Mouse (Mus musculus) forebrain, embryonic 14.5 days (tissue): Measurements from ENCODE around the gene Htatip2. TPM values are rescaled to one million over a fixed set of nuclear protein-coding genes. Genes with fewer than 3 reads are reported as not detected.

ENCODE experiments used
- ATAC-seq: fragments of 200-750 bp; cut with Nextera tagmentation; 2 replicates; pipeline ENCODE4 v1.8.0; 2017; ENCODE audit warnings: mild to moderate bottlenecking, moderate library complexity
- DNase-seq: peaks from one replicate; pipeline ENCODE4 v3.0.0-alpha.2; 2015; ENCODE audit warnings: low spot score
- H3K27ac ChIP-seq: fragments of 300-500 bp; sonication (generic); 2 replicates; pipeline ENCODE4 v1.5.1; 2014; ENCODE audit warnings: low read depth, mild to moderate bottlenecking, control low read depth, low read length, moderate library complexity
- H3K27me3 ChIP-seq: fragments of 300-500 bp; sonication (generic); replicated peaks from 2 replicates; pipeline ENCODE4 v1.6.1; 2014; ENCODE audit warnings: low read length, control low read depth, mixed read lengths; ENCODE audit not compliant: control insufficient read depth, insufficient read depth
- H3K36me3 ChIP-seq: fragments of 300-500 bp; sonication (generic); 2 replicates; pipeline ENCODE4 v1.6.1; 2014; ENCODE audit warnings: low read length, control low read depth; ENCODE audit not compliant: control insufficient read depth, insufficient read depth
- H3K4me1 ChIP-seq: fragments of 300-500 bp; sonication (generic); 2 replicates; pipeline ENCODE4 v1.6.1; 2014; ENCODE audit warnings: antibody characterized with exemption, low read length, control low read depth; ENCODE audit not compliant: control insufficient read depth, insufficient read depth
- H3K4me2 ChIP-seq: fragments of 300-500 bp; sonication (generic); 2 replicates; pipeline ENCODE4 v1.6.1; 2014; ENCODE audit warnings: mild to moderate bottlenecking, control low read depth, low read length
- H3K4me3 ChIP-seq: fragments of 300-500 bp; sonication (generic); 2 replicates; pipeline ENCODE4 v1.5.1; 2014; ENCODE audit warnings: low read depth, low read length, control low read depth
- H3K9ac ChIP-seq: fragments of 300-500 bp; sonication (generic); 2 replicates; pipeline ENCODE4 v1.6.1; 2014; ENCODE audit warnings: mild to moderate bottlenecking, low read length, control low read depth, moderate library complexity
- H3K9me3 ChIP-seq: fragments of 300-500 bp; sonication (generic); replicated peaks from 2 replicates; pipeline ENCODE4 v1.6.1; 2016; ENCODE audit warnings: low read length, control low read depth, mixed read lengths; ENCODE audit not compliant: control insufficient read depth
- WGBS: fragments of 180-500 bp; shearing (Covaris S2); extraction: QIAGEN DNeasy Blood & Tissue Kit; methylation state at CpG from one replicate; pipeline ENCODE4 v1.1.7; 2014; 5-methylcytosine and 5-hydroxymethylcytosine counted together
- polyA plus RNA-seq: library from polyadenylated mRNA; unstranded; fragments of >200 nt; fragmentation: Nextera tagmentation; extraction: Ambion mirVana; gene quantifications from 2 replicates; pipeline ENCODE4 v1.2.1, GENCODE M21; 2014

Gene Htatip2
- polyA plus RNA-seq, 1 experiment from 2014 or later: 1.8 TPM

DNA sequence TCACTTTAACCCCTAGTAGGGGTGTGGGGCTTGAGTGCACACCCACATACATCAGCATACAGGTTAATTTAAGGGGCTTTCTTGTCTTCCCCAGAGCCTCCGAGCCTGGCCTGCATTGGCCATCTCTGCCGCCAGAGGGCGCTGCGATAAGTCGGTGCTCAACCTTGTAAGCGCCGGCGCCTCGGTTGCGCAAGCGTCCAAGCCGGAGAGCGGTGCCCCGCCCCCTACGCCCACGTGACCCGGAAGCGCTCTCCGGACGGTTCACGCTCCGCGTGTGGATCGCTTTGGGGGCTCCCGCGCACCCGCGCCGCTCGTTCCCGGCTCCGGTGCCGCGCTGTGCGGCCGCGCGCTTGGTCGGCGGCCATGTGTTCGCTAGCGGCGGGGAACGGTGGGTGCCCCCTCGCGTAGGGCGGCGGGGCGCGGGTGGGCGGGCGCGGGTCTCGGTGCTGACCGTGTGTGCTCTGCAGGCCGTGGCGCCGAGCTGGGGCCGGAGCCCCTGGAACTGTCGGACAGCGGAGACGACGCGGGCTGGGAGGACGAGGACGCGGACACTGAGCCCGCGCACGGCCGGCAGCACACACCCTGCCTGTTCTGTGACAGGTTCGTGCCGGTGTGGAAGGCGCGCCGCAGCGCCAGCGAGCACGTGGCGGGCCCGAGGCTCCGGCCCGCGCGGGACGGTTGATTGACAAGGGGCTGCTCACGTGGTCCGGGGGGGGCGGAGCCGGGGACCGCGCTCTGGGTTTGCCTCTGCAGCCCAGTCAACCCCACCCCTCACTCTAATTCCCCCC, 19.4 kb downstream of the Htatip2 start, which contains the start of gene Prmt3:
Prmt3 (plus strand) TSS at position 233 of the 788 bp plus-strand sequence.
- Histone ChIP-seq H3K27me3 (no peaks in the 10 kb centered on the region), H3K36me3 (peaks cover 16% of the 10 kb centered on the region; the same call in 1 of the 2 replicates), H3K9ac (peak within 1 kb of the TSS; percentile 78), H3K9me3 (no peaks in the 10 kb centered on the region), H3K4me1 (peaks cover 12% of the 10 kb centered on the region), H3K4me2 (peak within 1 kb of the TSS; percentile 75), H3K27ac (peak within 1 kb of the TSS; percentile 72; the same call in 1 of the 2 replicates), H3K4me3 (peak within 1 kb of the TSS; percentile 69)
- ATAC-seq (peak; percentile 98), DNase-seq (peak; percentile 99)
- under 1% methylated on average over 77 of the region's 92 CpGs for WGBS

DNA sequence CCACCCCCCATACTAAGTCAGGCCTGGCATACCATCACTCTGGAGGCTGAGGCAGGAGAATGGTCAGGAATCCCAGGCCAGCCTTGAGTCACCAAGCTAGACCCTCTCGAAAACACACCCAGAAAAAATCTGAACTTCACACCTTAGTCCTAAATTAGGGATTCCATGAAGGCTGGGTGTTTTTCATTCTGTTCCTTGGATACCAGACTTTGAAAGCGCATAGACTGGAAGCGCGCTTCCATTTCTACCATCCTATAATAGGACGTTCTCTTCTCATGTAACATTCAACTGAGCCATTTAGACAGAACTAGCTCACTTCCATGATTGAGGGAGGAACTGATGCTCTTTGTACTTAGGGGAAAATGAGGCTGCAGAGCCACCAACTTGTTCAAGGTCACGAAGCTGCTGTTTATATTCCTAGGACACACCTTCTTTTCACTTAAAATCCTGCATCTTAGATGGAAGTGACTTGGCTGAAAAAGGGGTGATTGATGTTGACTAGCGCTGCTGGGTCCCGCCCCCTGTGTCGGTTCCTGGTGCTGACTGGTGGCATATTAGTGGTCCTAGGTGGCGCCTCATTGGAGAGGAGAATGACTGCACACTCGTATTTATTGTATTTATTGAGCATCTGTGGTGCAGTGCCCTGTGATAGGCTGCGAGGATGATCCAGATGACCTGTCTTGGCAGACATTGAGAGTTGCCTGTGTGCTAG, 20.1 kb downstream of the Htatip2 start:
- Histone ChIP-seq H3K4me2 (peak overlapping the region; percentile 75), H3K9me3 (no peaks in the 10 kb centered on the region), H3K36me3 (peaks cover 22% of the 10 kb centered on the region; the same call in 1 of the 2 replicates), H3K9ac (peak overlapping the region; percentile 78; the same call in 1 of the 2 replicates), H3K27me3 (no peaks in the 10 kb centered on the region), H3K27ac (peak overlapping the region; percentile 72; the same call in 1 of the 2 replicates), H3K4me1 (peaks cover 12% of the 10 kb centered on the region), H3K4me3 (peak overlapping the region; percentile 69)
- DNase-seq (no peak), ATAC-seq (peak; percentile 7; the same call in 1 of the 2 replicates)
- WGBS: 77% methylated on average over 12 of the region's 12 CpGs

DNA sequence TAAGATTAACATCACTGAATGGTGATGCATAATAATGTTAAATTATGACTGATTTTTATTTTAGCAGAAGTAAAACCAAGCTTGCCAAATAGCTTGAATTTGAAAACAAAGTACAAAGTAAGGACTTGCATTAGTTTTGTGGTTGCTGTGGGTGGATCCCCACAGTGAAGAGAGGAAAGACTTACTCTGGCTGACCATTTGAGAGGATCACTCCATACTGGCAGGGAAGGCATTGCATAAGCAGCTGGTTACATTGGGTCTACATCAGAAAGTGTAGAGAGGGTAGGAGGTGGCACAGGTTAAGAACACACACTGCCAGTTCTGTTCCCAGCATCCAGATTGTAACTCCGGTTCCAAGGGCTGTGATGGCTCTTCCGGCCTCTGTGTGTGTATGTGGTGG, 24.1 kb downstream of the Htatip2 start:
- WGBS: 92% methylated on average over 2 of the region's 2 CpGs
- Histone ChIP-seq H3K36me3 (peaks cover 39% of the 10 kb centered on the region), H3K4me1 (peaks cover 12% of the 10 kb centered on the region), H3K27me3 (no peaks in the 10 kb centered on the region), H3K27ac (no peak overlapping the region), H3K4me3 (no peak overlapping the region), H3K9ac (no peak overlapping the region), H3K4me2 (no peak overlapping the region), H3K9me3 (no peaks in the 10 kb centered on the region)
- no peak for DNase-seq
- no peak for ATAC-seq

DNA sequence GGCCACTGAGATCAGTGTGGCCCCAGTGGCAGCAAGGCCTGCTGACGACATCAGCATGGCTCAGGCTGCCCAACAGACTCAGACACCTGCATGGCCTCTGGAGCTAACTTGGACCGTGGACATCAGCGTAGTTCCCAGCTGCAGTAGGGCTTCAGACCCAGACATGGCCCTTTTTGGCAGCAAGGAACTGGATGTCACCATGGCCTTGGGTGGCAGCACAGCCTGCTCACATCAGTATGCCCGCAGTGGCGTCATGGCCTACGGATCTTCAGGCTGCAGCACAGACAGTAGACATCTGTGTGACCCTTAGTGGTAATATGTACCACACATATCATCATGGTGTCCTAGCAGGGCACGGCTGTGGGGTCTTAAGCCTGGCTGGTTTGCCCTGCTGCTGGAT, 26.2 kb downstream of the Htatip2 start:
- ATAC-seq: no peak
- no peaks in the 10 kb centered on the region for H3K27me3 ChIP-seq
- no peak overlapping the region for H3K9ac ChIP-seq
- H3K4me2 ChIP-seq: no peak overlapping the region
- no peak overlapping the region for H3K27ac ChIP-seq
- no peak for DNase-seq
- no peaks in the 10 kb centered on the region for H3K9me3 ChIP-seq
- H3K36me3 ChIP-seq: peaks cover 46% of the 10 kb centered on the region
- H3K4me1 ChIP-seq: 0 out of 2 replicates have a peak, but pooled peaks cover 2% of the 10 kb centered on the region
- no peak overlapping the region for H3K4me3 ChIP-seq
- WGBS: 96% methylated on average over 7 of the region's 7 CpGs

GRCm38 (mm10) chr7:49786618-49787382, 27.9 kb downstream of the Htatip2 start:
- no peaks in the 10 kb centered on the region for H3K9me3 ChIP-seq
- H3K27ac ChIP-seq: no peak overlapping the region
- H3K9ac ChIP-seq: no peak overlapping the region
- H3K36me3 ChIP-seq: peaks cover 53% of the 10 kb centered on the region
- ATAC-seq (peak; percentile 65), DNase-seq (peak; percentile 85)
- 62% methylated on average over 12 of the region's 12 CpGs for WGBS
- H3K4me3 ChIP-seq: no peak overlapping the region
- no peaks in the 10 kb centered on the region for H3K27me3 ChIP-seq
- no peaks in the 10 kb centered on the region for H3K4me1 ChIP-seq
- H3K4me2 ChIP-seq: no peak overlapping the region

DNA sequence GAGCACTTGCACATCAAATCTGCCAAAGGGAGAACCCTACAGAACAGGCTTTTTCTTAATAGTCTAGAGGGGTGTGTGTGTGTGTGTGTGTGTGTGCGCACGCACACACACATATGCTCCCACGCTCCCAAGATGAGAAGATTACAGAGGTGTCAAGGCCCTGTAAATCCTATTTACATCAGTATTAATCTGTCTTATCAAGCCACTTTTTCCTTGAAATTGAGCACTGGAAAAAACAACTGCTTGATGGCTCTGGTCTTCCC, 28.4 kb downstream of the Htatip2 start:
- no peak overlapping the region for H3K27ac ChIP-seq
- 94% methylated on average over 3 of the region's 3 CpGs for WGBS

GRCm38 (mm10) chr7:49794304-49794703, 35.4 kb downstream of the Htatip2 start:
- Histone ChIP-seq H3K9me3 (no peaks in the 10 kb centered on the region), H3K4me1 (no peaks in the 10 kb centered on the region), H3K36me3 (peaks cover 51% of the 10 kb centered on the region), H3K4me2 (no peak overlapping the region), H3K27ac (no peak overlapping the region), H3K4me3 (no peak overlapping the region), H3K9ac (no peak overlapping the region), H3K27me3 (no peaks in the 10 kb centered on the region)
- ATAC-seq: no peak
- WGBS: 86% methylated on average over 2 of the region's 2 CpGs
- DNase-seq: no peak

More for the DNA sequence above, 28.4 kb downstream of the Htatip2 start:
- ATAC-seq: no peak
- no peak for DNase-seq
- Histone ChIP-seq H3K9me3 (no peaks in the 10 kb centered on the region), H3K27me3 (no peaks in the 10 kb centered on the region), H3K36me3 (peaks cover 49% of the 10 kb centered on the region), H3K4me3 (no peak overlapping the region), H3K4me2 (no peak overlapping the region), H3K9ac (no peak overlapping the region), H3K4me1 (no peaks in the 10 kb centered on the region)

- WGBS: 82% methylated on average over 1 of the region's 1 CpGs
- no peak overlapping the region for H3K4me2 ChIP-seq
- H3K4me1 ChIP-seq: no peaks in the 10 kb centered on the region
- H3K27me3 ChIP-seq: no peaks in the 10 kb centered on the region
- H3K9ac ChIP-seq: no peak overlapping the region
- no peak overlapping the region for H3K27ac ChIP-seq
- H3K4me3 ChIP-seq: no peak overlapping the region
- DNase-seq (no peak), ATAC-seq (no peak)
- H3K9me3 ChIP-seq: no peaks in the 10 kb centered on the region
- H3K36me3 ChIP-seq: peaks cover 51% of the 10 kb centered on the region
These were observed 38.3 kb downstream of the Htatip2 start for GRCm38 (mm10) chr7:49797171-49797570.
